Mouse (Mus musculus) forelimb bud, embryonic 11.5 days (tissue): ENCODE data around the gene Lce1i.
"Not testable (repeated sequence)": the region's sequence is repeated elsewhere in the genome, so short reads cannot be mapped to it uniquely, and the experiment has no call there.

ENCODE experiments used
- DNase-seq: peaks from one replicate; pipeline ENCODE4 v3.0.0-alpha.2; 2012; ENCODE audit warnings: low read depth, low spot score

The Lce1i gene

DNA sequence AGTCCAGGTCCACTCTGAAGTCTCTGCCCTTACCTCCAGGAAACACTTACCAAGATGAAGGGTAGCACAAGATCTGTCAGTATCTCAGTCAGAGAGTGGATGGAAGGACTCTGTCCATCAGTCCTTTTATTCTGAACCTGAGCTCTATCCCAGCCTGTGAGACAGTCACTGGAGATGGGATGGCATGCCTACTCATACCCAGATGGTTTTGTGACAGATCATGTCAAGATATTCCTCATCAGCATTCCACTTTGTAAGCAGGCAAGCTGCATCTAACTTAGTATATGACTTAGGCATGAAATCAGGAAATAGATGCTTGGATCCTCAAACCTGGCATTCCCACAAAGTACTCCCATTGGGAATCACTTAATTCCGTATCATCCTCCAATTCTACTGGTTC is at the start of gene Lce1i:
Gene Lce1i (minus strand): TSS at position 101 of the 400 bp plus-strand sequence.
- DNase-seq = no peak

DNA sequence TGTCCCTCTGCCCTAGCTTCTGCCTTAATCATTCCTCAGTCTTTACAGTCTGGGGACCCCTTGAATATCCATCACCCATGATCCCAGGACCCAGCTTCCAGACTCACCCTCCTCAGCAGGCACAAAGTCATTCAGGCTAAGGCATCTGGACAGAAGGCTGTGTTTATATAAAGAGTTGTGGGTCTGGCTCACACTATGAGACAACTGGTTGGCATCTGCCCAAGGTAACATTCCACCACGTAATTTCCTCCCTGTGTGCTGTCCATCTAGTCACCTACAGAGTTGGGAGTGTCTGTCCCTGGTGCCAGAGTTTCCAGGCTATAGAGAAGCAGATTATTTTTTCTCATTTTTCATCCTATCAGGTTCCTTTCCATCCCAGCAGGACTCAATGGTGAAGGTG is 48.4 kb upstream of the Lce1i start, which contains the start of gene Kprp:
Gene Kprp (minus strand): TSS at position 140 of the 400 bp plus-strand sequence.
- DNase-seq = no peak

DNA sequence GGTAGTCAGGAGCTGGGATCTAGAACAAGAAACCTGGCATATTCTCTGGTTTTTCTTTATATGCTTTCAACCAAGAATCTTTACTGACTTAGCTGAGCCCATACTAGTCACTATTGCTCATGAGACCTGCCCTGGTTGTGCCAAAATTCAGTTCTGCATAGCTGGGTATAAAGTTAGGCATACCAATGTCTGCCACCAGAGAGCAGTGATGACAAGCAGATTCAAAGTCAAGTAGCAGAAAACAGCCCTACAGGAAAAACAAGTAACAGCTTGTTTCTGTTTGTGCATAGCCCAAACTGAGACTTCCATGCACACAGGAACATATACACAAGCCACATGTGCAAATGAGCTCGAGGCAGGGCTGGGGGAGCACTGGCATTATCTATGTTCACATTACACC is 47.1 kb upstream of the Lce1i start:
- DNase-seq = no peak

DNA sequence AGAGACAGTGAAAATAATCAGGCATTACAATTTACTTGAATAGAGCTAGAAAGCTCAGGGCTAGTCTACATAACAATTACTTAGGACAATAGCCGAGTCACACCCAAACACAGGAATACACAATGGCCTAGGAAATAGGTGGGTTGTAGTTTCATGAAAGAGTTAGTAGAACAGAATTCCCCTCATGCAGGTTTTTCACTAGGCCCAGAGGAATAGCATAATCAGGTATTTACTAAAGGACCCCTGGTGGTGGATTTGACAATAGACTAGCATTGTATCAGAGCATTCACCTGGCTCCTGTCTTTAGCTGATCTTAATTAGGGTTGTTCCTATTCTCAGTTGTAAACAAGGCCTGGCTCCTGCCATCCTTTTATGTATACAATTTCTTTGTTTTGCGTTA is 37.3 kb upstream of the Lce1i start:
- DNase-seq = not testable (repeated sequence)

DNA sequence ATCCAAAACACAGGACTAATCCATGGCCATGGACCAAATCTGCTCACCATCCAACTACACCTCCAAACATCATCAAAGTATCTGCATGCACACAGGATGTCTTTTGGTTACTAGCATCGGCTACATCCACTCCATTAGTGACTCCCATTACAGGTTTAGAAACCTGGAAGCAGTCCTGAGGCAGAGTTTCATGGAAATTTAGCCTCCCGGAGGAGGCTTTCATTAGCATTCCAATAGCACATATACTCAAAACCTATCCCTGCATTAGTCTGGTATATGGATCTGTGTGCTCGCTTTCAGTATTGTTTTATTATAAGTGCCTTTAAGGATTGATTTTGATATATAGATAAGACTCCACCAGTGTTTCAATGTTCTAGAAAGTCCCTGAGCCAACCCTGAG is 36.9 kb upstream of the Lce1i start:
- DNase-seq = no peak

DNA sequence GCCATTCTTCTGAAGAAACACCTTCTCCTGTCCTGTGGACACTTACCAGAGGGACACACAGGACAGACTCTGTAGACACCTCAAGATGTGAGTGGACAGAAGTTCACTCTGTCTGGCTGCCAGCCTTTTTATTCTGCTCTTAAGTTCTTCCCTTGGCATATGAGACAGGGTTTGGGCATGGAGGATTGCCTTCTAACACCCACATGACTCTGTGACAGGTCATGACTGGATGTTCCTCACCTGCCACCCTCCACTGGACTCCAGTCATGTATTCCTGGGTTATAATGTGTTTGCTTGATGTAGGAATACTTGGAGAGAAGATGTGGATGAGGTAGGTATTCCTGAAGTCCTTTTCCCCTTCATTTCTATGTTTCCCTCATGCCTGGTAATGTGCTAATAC is 29.1 kb upstream of the Lce1i start, which contains the start of gene Lce1k:
Gene Lce1k (minus strand): TSS at position 101 of the 400 bp plus-strand sequence.
- DNase-seq = no peak

DNA sequence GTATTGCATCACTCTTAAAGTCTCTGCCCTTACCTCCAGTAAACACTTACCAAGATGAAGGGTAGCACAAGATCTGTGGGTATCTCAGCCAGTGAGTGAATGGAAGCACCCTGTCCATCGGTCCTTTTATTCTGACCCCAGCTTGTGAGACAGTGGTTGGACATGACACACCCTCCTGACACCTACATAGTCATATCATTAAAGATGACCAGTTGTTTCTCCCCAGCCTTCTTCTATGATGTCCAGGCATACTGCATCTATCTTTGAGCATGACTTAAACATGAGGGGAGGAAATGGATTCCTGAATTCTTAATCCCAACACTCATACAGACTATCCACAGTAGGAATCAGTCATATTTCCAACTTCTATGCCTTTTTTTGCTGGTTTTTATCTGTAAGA is 11.7 kb upstream of the Lce1i start, which contains the start of gene Lce1j:
Gene Lce1j (minus strand): TSS at position 101 of the 400 bp plus-strand sequence.
- no peak for DNase-seq

DNA sequence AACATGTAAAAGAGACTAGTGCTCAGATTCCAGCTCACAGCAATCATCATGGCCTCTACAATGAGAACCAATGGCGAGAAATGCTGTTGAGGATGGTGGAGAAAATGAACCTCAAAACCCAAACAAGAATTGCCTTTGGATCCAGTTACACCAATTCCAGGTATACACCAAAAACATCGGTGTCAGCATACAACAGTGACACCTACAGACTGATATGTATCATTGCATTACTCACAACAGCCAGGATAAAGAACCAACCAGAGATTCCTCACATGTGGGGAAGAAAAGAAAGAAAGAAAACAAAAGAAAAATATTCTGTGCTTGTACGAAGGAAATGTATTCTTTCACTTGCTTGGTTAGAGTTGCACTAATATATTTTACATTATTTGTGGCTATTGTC is 7.1 kb downstream of the Lce1i start:
- DNase-seq = peak; percentile 5

DNA sequence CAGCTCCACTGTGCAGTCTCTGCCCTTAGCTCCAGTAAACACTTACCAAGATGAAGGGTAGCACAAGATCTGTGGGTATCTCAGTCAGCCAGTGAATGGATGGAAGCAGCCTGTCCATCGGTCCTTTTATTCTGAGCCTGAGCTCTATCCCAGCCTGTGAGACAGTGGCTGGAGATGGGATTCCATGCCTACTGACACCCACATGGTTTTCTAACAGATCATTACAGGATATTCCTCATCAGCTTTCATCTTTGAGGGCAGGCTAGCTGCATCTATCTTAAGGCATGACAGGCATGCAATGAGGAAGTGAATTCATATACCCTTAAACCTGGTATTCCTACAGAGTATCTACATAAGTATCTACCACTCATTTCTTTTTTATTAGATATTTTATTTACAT is 13.7 kb downstream of the Lce1i start, which contains the start of gene Lce1h:
Gene Lce1h (minus strand): TSS at position 101 of the 400 bp plus-strand sequence.
- DNase-seq = no peak

DNA sequence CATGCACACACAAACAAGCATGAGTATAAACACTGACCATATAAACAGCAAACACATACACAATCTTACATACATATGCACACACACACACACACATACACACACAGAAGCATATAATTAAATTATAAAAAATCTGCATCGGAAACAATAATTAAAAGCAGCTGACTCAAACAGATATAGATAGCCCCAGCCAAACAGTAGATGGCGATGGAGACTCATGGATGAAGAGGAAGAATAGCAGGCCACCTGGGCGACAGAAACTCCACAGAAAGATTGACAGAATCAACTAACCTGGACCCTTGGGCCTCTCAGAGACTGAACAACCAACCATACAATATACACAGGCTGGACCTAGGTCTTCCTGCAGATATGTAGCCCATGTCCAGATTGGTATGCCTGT is 25.5 kb downstream of the Lce1i start:
- DNase-seq = no peak

DNA sequence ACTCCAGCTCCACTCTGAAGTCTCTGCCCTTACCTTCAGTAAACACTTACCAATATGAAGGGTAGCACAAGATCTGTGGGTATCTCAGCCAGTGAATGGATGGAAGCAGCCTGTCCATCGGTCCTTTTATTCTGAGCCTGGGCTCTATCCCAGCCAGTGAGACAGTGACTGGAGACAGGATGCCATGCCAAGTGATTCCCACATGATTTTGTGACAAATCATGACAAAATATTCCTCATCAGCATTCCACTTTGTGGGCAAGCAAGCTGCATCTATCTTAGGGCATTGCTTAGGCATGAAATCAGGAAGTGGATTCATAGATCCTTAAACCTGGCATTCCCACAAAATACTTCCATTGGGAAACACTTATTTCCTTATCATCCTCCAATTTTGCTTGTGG is 26.5 kb downstream of the Lce1i start, which contains the start of gene Lce1g:
Gene Lce1g (minus strand): TSS at position 101 of the 400 bp plus-strand sequence.
- DNase-seq = no peak

DNA sequence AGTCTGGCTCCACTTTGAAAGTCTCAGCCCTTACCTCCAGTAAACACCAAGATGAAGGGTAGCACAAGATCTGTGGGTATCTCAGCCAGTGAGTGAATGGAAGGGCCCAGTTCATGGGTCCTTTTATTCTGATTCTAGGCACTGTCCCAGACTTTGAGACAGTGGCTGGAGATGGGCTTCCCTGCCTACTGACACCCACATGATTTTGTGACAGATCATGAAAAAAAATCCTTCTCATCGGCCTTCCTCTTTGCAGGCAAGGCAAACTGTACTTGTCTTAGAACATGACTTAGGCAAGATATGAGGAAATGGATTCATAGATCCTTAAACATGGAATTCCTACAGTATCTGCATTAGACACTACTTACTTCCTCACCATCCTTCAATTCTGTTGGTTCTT is 39.7 kb downstream of the Lce1i start, which contains the start of gene Gm38119:
Gene Gm38119 (minus strand): TSS at position 101 of the 400 bp plus-strand sequence.
- no peak for DNase-seq
